Mouse (Mus musculus): ENCODE measurements at regions not wholly inside any gene's neighbourhood (a gene's known extent, or its start where the extent isn't known, plus 50 kb on each side); places are given as distances from the start of the nearest gene placed in this dataset.
"Not testable (repeated sequence)": the region's sequence is repeated elsewhere in the genome, so short reads cannot be mapped to it uniquely, and the experiment has no call there.

GRCm38 (mm10) chr10:126380381-126380780, 414.4 kb downstream of the Lrig3 start:
- DNase-seq (ENCODE audit: low read depth, low spot score), result no peak

GRCm38 (mm10) chr10:126379239-126379638, 413.3 kb downstream of the Lrig3 start:
- DNase-seq (ENCODE audit: low read depth, low spot score), result no peak

- peak; percentile 9 for DNase-seq (ENCODE audit: low read depth, low spot score)
These were observed 407.9 kb downstream of the Lrig3 start for GRCm38 (mm10) chr10:126373906-126374305.

GRCm38 (mm10) chr10:126371881-126372280, 405.9 kb downstream of the Lrig3 start:
- DNase-seq (ENCODE audit: low read depth, low spot score), result no peak

- no peak for DNase-seq (ENCODE audit: low read depth, low spot score)
These were observed 383.1 kb downstream of the Lrig3 start for GRCm38 (mm10) chr10:126349076-126349475.

- DNase-seq (ENCODE audit: low read depth, low spot score), result no peak
These were observed 371.5 kb downstream of the Lrig3 start for GRCm38 (mm10) chr10:126337426-126337825.

GRCm38 (mm10) chr10:126333786-126334185, 367.8 kb downstream of the Lrig3 start:
- no peak for DNase-seq (ENCODE audit: low read depth, low spot score)

- peak; percentile 43 for DNase-seq (ENCODE audit: low read depth, low spot score)
These were observed 364.5 kb downstream of the Lrig3 start for GRCm38 (mm10) chr10:126330305-126330969.

GRCm38 (mm10) chr10:126320831-126321230, 354.9 kb downstream of the Lrig3 start:
- no peak for DNase-seq (ENCODE audit: low read depth, low spot score)

- DNase-seq (ENCODE audit: low read depth, low spot score), result no peak
These were observed 353.8 kb downstream of the Lrig3 start for GRCm38 (mm10) chr10:126319795-126320194.

- no peak for DNase-seq (ENCODE audit: low read depth, low spot score)
These were observed 334.0 kb downstream of the Lrig3 start for GRCm38 (mm10) chr10:126299962-126300361.

GRCm38 (mm10) chr10:126298211-126298610, 332.2 kb downstream of the Lrig3 start:
- DNase-seq (ENCODE audit: low read depth, low spot score), result no peak

GRCm38 (mm10) chr10:126295853-126296252, 329.9 kb downstream of the Lrig3 start:
- DNase-seq (ENCODE audit: low read depth, low spot score), result no peak

- DNase-seq (ENCODE audit: low read depth, low spot score), result no peak
These were observed 325.8 kb downstream of the Lrig3 start for GRCm38 (mm10) chr10:126291765-126292164.

GRCm38 (mm10) chr10:126285096-126285495, 319.1 kb downstream of the Lrig3 start:
- DNase-seq (ENCODE audit: low read depth, low spot score), result not testable (repeated sequence)

- DNase-seq (ENCODE audit: low read depth, low spot score), result no peak
These were observed 304.4 kb downstream of the Lrig3 start for GRCm38 (mm10) chr10:126270376-126270775.

GRCm38 (mm10) chr10:126267321-126267998, 301.5 kb downstream of the Lrig3 start:
- DNase-seq (ENCODE audit: low read depth, low spot score), result no peak

GRCm38 (mm10) chr10:126257171-126257570, 291.2 kb downstream of the Lrig3 start:
- DNase-seq (ENCODE audit: low read depth, low spot score), result no peak

- DNase-seq (ENCODE audit: low read depth, low spot score), result no peak
These were observed 288.2 kb downstream of the Lrig3 start for GRCm38 (mm10) chr10:126254198-126254597.

- no peak for DNase-seq (ENCODE audit: low read depth, low spot score)
These were observed 283.2 kb downstream of the Lrig3 start for GRCm38 (mm10) chr10:126249176-126249575.

- no peak for DNase-seq (ENCODE audit: low read depth, low spot score)
These were observed 277.1 kb downstream of the Lrig3 start for GRCm38 (mm10) chr10:126243051-126243450.

- DNase-seq (ENCODE audit: low read depth, low spot score), result no peak
These were observed 273.6 kb downstream of the Lrig3 start for GRCm38 (mm10) chr10:126239536-126239935.
